Mouse (Mus musculus) intestine, embryonic 14.5 days (tissue): ENCODE measurements around the gene Vps26b. TPM values are rescaled to one million over a fixed set of nuclear protein-coding genes. Genes with fewer than 3 reads are reported as not detected.

Experiments used
- ATAC-seq: fragments of 200-750 bp; cut with Nextera tagmentation; replicated peaks from 2 replicates; pipeline ENCODE4 v1.8.0; 2017; ENCODE audit warnings: low read depth, moderate number of reproducible peaks, moderate TSS enrichment, moderate library complexity; ENCODE audit not compliant: low FRiP score, low TSS enrichment
- DNase-seq: peaks from one replicate; pipeline ENCODE4 v3.0.0-alpha.2; 2018; ENCODE audit warnings: low spot score
- H3K27ac ChIP-seq: fragments of 300-500 bp; sonication (generic); 2 replicates; pipeline ENCODE4 v1.5.1; 2014; ENCODE audit warnings: low read depth, mild to moderate bottlenecking, control low read depth
- H3K27me3 ChIP-seq: fragments of 300-500 bp; sonication (generic); replicated peaks from 2 replicates; pipeline ENCODE4 v1.6.1; 2014; ENCODE audit warnings: low read length, control low read depth; ENCODE audit not compliant: control insufficient read depth, insufficient read depth
- H3K36me3 ChIP-seq: fragments of 300-500 bp; sonication (generic); 2 replicates; pipeline ENCODE4 v1.6.1; 2014; ENCODE audit warnings: low read length, control low read depth; ENCODE audit not compliant: control insufficient read depth, insufficient read depth
- H3K4me1 ChIP-seq: fragments of 300-500 bp; sonication (generic); replicated peaks from 2 replicates; pipeline ENCODE4 v1.6.1; 2014; ENCODE audit warnings: low read length, control low read depth, mixed read lengths; ENCODE audit not compliant: control insufficient read depth, insufficient read depth
- H3K4me2 ChIP-seq: fragments of 300-500 bp; sonication (generic); 2 replicates; pipeline ENCODE4 v1.6.1; 2014; ENCODE audit warnings: low read length
- H3K4me3 ChIP-seq: fragments of 300-500 bp; sonication (generic); 2 replicates; pipeline ENCODE4 v1.5.1; 2014; ENCODE audit warnings: low read depth, low read length, control low read depth, mixed read lengths
- H3K9ac ChIP-seq: fragments of 300-500 bp; sonication (generic); 2 replicates; pipeline ENCODE4 v1.6.1; 2014; ENCODE audit warnings: mild to moderate bottlenecking, low read length
- H3K9me3 ChIP-seq: fragments of 300-500 bp; sonication (generic); 2 replicates; pipeline ENCODE4 v1.6.1; 2016; ENCODE audit warnings: low read length, control low read depth; ENCODE audit not compliant: control insufficient read depth
- WGBS: fragments of 180-500 bp; shearing (Covaris S2); extraction: QIAGEN DNeasy Blood & Tissue Kit; methylation state at CpG from one replicate; pipeline ENCODE4 v1.1.7; 2014; 5-methylcytosine and 5-hydroxymethylcytosine counted together
- polyA plus RNA-seq: library from polyadenylated mRNA; unstranded; fragments of >200 nt; fragmentation: Nextera tagmentation; extraction: Ambion mirVana; gene quantifications from 2 replicates; pipeline ENCODE4 v1.2.1, GENCODE M21; 2014

Vps26b gene
- polyA plus RNA-seq, 1 experiment from 2014 or later: 35.9 TPM

GRCm38 (mm10) chr9:26985090-26985613 is 44.7 kb downstream of the Vps26b start:
- no peaks in the 10 kb centered on the region for H3K4me1 ChIP-seq
- no peak overlapping the region for H3K9ac ChIP-seq
- DNase-seq: no peak
- H3K36me3 ChIP-seq: peaks cover 60% of the 10 kb centered on the region
- no peaks in the 10 kb centered on the region for H3K27me3 ChIP-seq
- no peak overlapping the region for H3K27ac ChIP-seq
- no peak overlapping the region for H3K4me2 ChIP-seq
- no peaks in the 10 kb centered on the region for H3K9me3 ChIP-seq
- ATAC-seq: no peak
- no peak overlapping the region for H3K4me3 ChIP-seq
- WGBS: 88% methylated on average over 2 of the region's 2 CpGs

DNA sequence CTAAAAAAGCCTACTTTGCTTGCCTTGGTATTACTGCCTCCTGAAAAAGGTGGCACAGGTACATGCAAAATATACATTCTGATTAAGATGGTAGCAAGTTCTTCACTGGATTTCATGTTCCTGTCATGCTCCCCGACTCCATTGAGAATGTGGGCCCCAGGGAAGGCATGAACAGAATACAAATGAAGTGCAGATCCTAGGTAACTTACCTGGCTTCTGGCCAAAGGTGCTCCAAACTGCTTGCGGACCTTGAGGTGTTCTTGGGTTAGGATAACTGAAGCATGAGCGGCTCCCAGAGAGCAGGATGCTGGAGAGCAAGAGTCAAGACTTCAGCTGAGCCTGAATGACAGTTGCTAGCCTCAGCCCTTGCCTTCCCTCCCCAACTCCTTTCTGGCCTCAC is 51.1 kb downstream of the Vps26b start:
- H3K4me1 ChIP-seq: no peaks in the 10 kb centered on the region
- ATAC-seq: no peak
- H3K27ac ChIP-seq: no peak overlapping the region
- H3K9ac ChIP-seq: no peak overlapping the region
- H3K4me3 ChIP-seq: no peak overlapping the region
- peaks cover 64% of the 10 kb centered on the region for H3K36me3 ChIP-seq
- no peak for DNase-seq
- H3K4me2 ChIP-seq: no peak overlapping the region
- H3K27me3 ChIP-seq: no peaks in the 10 kb centered on the region
- H3K9me3 ChIP-seq: no peaks in the 10 kb centered on the region
- WGBS: 86% methylated on average over 3 of the region's 3 CpGs

DNA sequence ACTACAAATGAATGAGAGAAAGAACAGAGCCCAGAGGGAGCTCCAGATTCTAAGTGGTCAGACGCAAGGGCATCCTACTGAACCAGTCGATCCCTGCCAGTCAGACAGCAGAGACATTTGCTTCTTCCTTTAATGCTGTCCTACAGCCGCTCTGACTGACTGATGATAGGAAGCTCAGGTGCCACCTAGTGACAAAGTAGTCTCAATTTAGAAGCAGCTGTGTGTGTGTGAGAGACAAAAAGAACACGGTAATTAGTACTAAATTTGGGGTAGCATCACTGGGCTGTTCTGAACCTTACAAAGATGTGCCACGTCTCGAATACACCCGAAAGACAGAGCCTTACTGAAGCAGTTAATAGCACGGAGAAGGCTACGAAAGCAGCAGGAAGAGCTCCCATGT is 52.1 kb downstream of the Vps26b start:
- 88% methylated on average over 9 of the region's 9 CpGs for WGBS
- Histone ChIP-seq H3K4me2 (no peak overlapping the region), H3K9me3 (no peaks in the 10 kb centered on the region), H3K9ac (no peak overlapping the region), H3K27ac (no peak overlapping the region), H3K4me1 (no peaks in the 10 kb centered on the region), H3K4me3 (no peak overlapping the region), H3K36me3 (peaks cover 66% of the 10 kb centered on the region), H3K27me3 (no peaks in the 10 kb centered on the region)
- no peak for ATAC-seq
- DNase-seq: no peak

Other genes starting within 250 kb of the Vps26b start
- 1.9 and 3.1 TPM in 2 replicates for gene Glb1l2, start 223.6 kb downstream of the Vps26b start, polyA plus RNA-seq
- gene Glb1l3, start 169.2 kb downstream of the Vps26b start, polyA plus RNA-seq: not detected in 2 replicates
- gene Gm1110, start 107.0 kb downstream of the Vps26b start, polyA plus RNA-seq: not detected in 2 replicates
- 33.3 and 35.9 TPM in 2 replicates for gene Acad8, start 30.5 kb downstream of the Vps26b start, polyA plus RNA-seq
- 167 and 170 TPM in 2 replicates for gene Thyn1, start 30.4 kb downstream of the Vps26b start, polyA plus RNA-seq
- gene Ncapd3, start 110 bp upstream of the Vps26b start, polyA plus RNA-seq: 32.7 and 36.4 TPM in 2 replicates
- 60.0 and 63.4 TPM in 2 replicates for gene Jam3, start 125.4 kb upstream of the Vps26b start, polyA plus RNA-seq